8 mouse cellular contexts compared by ENCODE assay signal in genomic region chrX:11213492-11213891, GRCm38 (mm10).
DNase-seq lines count a peak whose midpoint lies in the region; ATAC-seq and TF ChIP-seq lines count a peak whose summit lies in the region.

No protein-coding gene starts in this region.

- no peak overlapping the region for H3K27ac ChIP-seq in kidney, embryonic 15.5 days
- no peak overlapping the region for H3K27ac ChIP-seq in liver, postnatal 0 days (ENCODE audit: low read depth)

- no peak for ATAC-seq in kidney, embryonic 15.5 days (replicated peaks; ENCODE audit: low FRiP score)
- ATAC-seq in liver, postnatal 0 days = no peak
- ATAC-seq in activated CD4-positive, CD25-positive, alpha-beta regulatory T cell, adult 4 months = no peak

- WGBS in kidney, embryonic 15.5 days = 57% methylated on average over 3 of the region's 3 CpGs
- WGBS in liver, postnatal 0 days (ENCODE audit: insufficient replicate concordance) = 65% methylated on average over 3 of the region's 3 CpGs

- peaks cover 13% of the 10 kb centered on the region; the same call in 1 of the 2 replicates for H3K27me3 ChIP-seq in kidney, embryonic 15.5 days
- H3K27me3 ChIP-seq in liver, postnatal 0 days (ENCODE audit: insufficient read depth, low read length) = no peaks in the 10 kb centered on the region

- DNase-seq in kidney, adult 9 months = peak; percentile 43
- peak; percentile 32 for DNase-seq in ZHBTc4 (ENCODE audit: low read depth, low spot score)
- peak; percentile 41 for DNase-seq in cerebellum, adult 9-10 months
- DNase-seq in heart, postnatal 4 days = peak; percentile 55
- peak; percentile 52 for DNase-seq in liver, postnatal 0 days
- DNase-seq in spleen, postnatal 36 days (ENCODE audit: low spot score in 2 of 2) = peak; percentile 2 to 5

- no peak overlapping the region for H3K4me3 ChIP-seq in kidney, embryonic 15.5 days (replicated peaks)
- no peak overlapping the region for H3K4me3 ChIP-seq in liver, postnatal 0 days (ENCODE audit: low read depth, low read length)

- no peak overlapping the region for H3K9ac ChIP-seq in kidney, embryonic 15.5 days
- no peak overlapping the region for H3K9ac ChIP-seq in liver, postnatal 0 days (replicated peaks)

- no peak for TF ChIP-seq EP300 in liver, postnatal 0 days (IDR thresholded peaks at IDR 0.05; ENCODE audit: low read depth)

- no peak overlapping the region for H3K4me2 ChIP-seq in kidney, embryonic 15.5 days
- no peak overlapping the region for H3K4me2 ChIP-seq in liver, postnatal 0 days (ENCODE audit: low read depth, low read length)

- no peaks in the 10 kb centered on the region for H3K4me1 ChIP-seq in kidney, embryonic 15.5 days
- H3K4me1 ChIP-seq in liver, postnatal 0 days (ENCODE audit: insufficient read depth) = no peaks in the 10 kb centered on the region

- no peaks in the 10 kb centered on the region for H3K36me3 ChIP-seq in kidney, embryonic 15.5 days
- no peaks in the 10 kb centered on the region for H3K36me3 ChIP-seq in liver, postnatal 0 days (replicated peaks; ENCODE audit: insufficient read depth, low read length)

- TF ChIP-seq CTCF in liver, postnatal 0 days (IDR thresholded peaks at IDR 0.05; ENCODE audit: low read depth) = peak; percentile 62

- no peaks in the 10 kb centered on the region for H3K9me3 ChIP-seq in kidney, embryonic 15.5 days (replicated peaks)
- no peaks in the 10 kb centered on the region for H3K9me3 ChIP-seq in liver, postnatal 0 days (ENCODE audit: low read length)

Comparison
In these comparisons a context has a peak if more than half of its experiments do, and no peak if none do; other contexts are left out.
1. DNase-seq: peak in every context shown above with its lines; median percentile 55 in heart, postnatal 4 days; 52 in liver, postnatal 0 days; 43 in kidney, adult 9 months; 41 in cerebellum, adult 9-10 months; 32 in ZHBTc4; 4 in spleen, postnatal 36 days.